Mouse (Mus musculus): ENCODE results near the gene Trnau1ap.

GRCm38 (mm10) chr4:132329835-132330354, 557 bp upstream of the Trnau1ap start:
- TF ChIP-seq POLR2A (IDR thresholded peaks at IDR 0.05; ENCODE audit: insufficient read depth, low read depth, low read length) (no peak), CTCF (IDR thresholded peaks at IDR 0.05; ENCODE audit: insufficient read depth, low read depth, low read length) (no peak)
